Mouse (Mus musculus): ENCODE measurements around the gene Smarca2. TPM values are rescaled to one million over a fixed set of nuclear protein-coding genes. Genes with fewer than 3 reads are reported as not detected.

Smarca2 gene
- polyA plus RNA-seq, 1 experiment from 2014 or later = 57.2 TPM

- Histone ChIP-seq H3K4me3 (ENCODE audit: low read depth, low read length) (no peak overlapping the region), H3K27me3 (replicated peaks; ENCODE audit: control insufficient read depth, insufficient read depth, low read length) (no peaks in the 10 kb centered on the region), H3K36me3 (ENCODE audit: control insufficient read depth, insufficient read depth, low read length) (peaks cover 70% of the 10 kb centered on the region), H3K9me3 (replicated peaks; ENCODE audit: control insufficient read depth, low read length) (no peaks in the 10 kb centered on the region), H3K9ac (ENCODE audit: low read length) (no peak overlapping the region), H3K4me1 (ENCODE audit: control insufficient read depth, insufficient read depth, low read length) (no peaks in the 10 kb centered on the region), H3K27ac (ENCODE audit: low read depth, low read length) (no peak overlapping the region), H3K4me2 (ENCODE audit: low read length) (no peak overlapping the region)
- WGBS = 91% methylated on average over 27 of the region's 27 CpGs
- ATAC-seq (no peak), DNase-seq (ENCODE audit: low spot score) (no peak)
Measured at GRCm38 (mm10) chr19:26776066-26777025, 171.5 kb downstream of the Smarca2 start.

GRCm38 (mm10) chr19:26778199-26778598 lies 173.3 kb downstream of the Smarca2 start:
- no peak overlapping the region for H3K27ac ChIP-seq (ENCODE audit: low read depth, low read length)
- no peak overlapping the region for H3K4me2 ChIP-seq (ENCODE audit: low read length)
- ATAC-seq = no peak
- H3K27me3 ChIP-seq (replicated peaks; ENCODE audit: control insufficient read depth, insufficient read depth, low read length) = no peaks in the 10 kb centered on the region
- WGBS = 96% methylated on average over 5 of the region's 5 CpGs
- H3K4me1 ChIP-seq (ENCODE audit: control insufficient read depth, insufficient read depth, low read length) = no peaks in the 10 kb centered on the region
- H3K9ac ChIP-seq (ENCODE audit: low read length) = no peak overlapping the region
- H3K4me3 ChIP-seq (ENCODE audit: low read depth, low read length) = no peak overlapping the region
- no peak for DNase-seq (ENCODE audit: low spot score)
- peaks cover 53% of the 10 kb centered on the region for H3K36me3 ChIP-seq (ENCODE audit: control insufficient read depth, insufficient read depth, low read length)
- H3K9me3 ChIP-seq (replicated peaks; ENCODE audit: control insufficient read depth, low read length) = peaks cover 3% of the 10 kb centered on the region; the same call in 1 of the 2 replicates

GRCm38 (mm10) chr19:26781209-26781608 lies 176.4 kb downstream of the Smarca2 start:
- no peak overlapping the region for H3K4me3 ChIP-seq (ENCODE audit: low read depth, low read length)
- H3K36me3 ChIP-seq (ENCODE audit: control insufficient read depth, insufficient read depth, low read length) = peaks cover 30% of the 10 kb centered on the region
- no peak overlapping the region for H3K4me2 ChIP-seq (ENCODE audit: low read length)
- H3K27me3 ChIP-seq (replicated peaks; ENCODE audit: control insufficient read depth, insufficient read depth, low read length) = no peaks in the 10 kb centered on the region
- H3K4me1 ChIP-seq (ENCODE audit: control insufficient read depth, insufficient read depth, low read length) = no peaks in the 10 kb centered on the region
- no peak for DNase-seq (ENCODE audit: low spot score)
- H3K9me3 ChIP-seq (replicated peaks; ENCODE audit: control insufficient read depth, low read length) = peaks cover 3% of the 10 kb centered on the region; the same call in 1 of the 2 replicates
- H3K27ac ChIP-seq (ENCODE audit: low read depth, low read length) = no peak overlapping the region
- no peak for ATAC-seq
- no peak overlapping the region for H3K9ac ChIP-seq (ENCODE audit: low read length)
- 96% methylated on average over 2 of the region's 2 CpGs for WGBS

- H3K9me3 ChIP-seq (replicated peaks; ENCODE audit: control insufficient read depth, low read length) = no peaks in the 10 kb centered on the region
- H3K27me3 ChIP-seq (replicated peaks; ENCODE audit: control insufficient read depth, insufficient read depth, low read length) = no peaks in the 10 kb centered on the region
- no peaks in the 10 kb centered on the region for H3K36me3 ChIP-seq (ENCODE audit: control insufficient read depth, insufficient read depth, low read length)
- H3K9ac ChIP-seq (ENCODE audit: low read length) = no peak overlapping the region
- H3K4me3 ChIP-seq (ENCODE audit: low read depth, low read length) = no peak overlapping the region
- ATAC-seq = no peak
- no peak for DNase-seq (ENCODE audit: low spot score)
- 91% methylated on average over 5 of the region's 5 CpGs for WGBS
- H3K27ac ChIP-seq (ENCODE audit: low read depth, low read length) = no peak overlapping the region
- no peak overlapping the region for H3K4me2 ChIP-seq (ENCODE audit: low read length)
- H3K4me1 ChIP-seq (ENCODE audit: control insufficient read depth, insufficient read depth, low read length) = no peaks in the 10 kb centered on the region
Measured at GRCm38 (mm10) chr19:26788446-26788845, 183.6 kb downstream of the Smarca2 start.

- Histone ChIP-seq H3K36me3 (ENCODE audit: control insufficient read depth, insufficient read depth, low read length) (no peaks in the 10 kb centered on the region), H3K27me3 (replicated peaks; ENCODE audit: control insufficient read depth, insufficient read depth, low read length) (no peaks in the 10 kb centered on the region), H3K9ac (ENCODE audit: low read length) (no peak overlapping the region), H3K4me1 (ENCODE audit: control insufficient read depth, insufficient read depth, low read length) (no peaks in the 10 kb centered on the region), H3K4me2 (ENCODE audit: low read length) (no peak overlapping the region), H3K9me3 (replicated peaks; ENCODE audit: control insufficient read depth, low read length) (no peaks in the 10 kb centered on the region), H3K4me3 (ENCODE audit: low read depth, low read length) (no peak overlapping the region), H3K27ac (ENCODE audit: low read depth, low read length) (no peak overlapping the region)
- ATAC-seq (no peak), DNase-seq (ENCODE audit: low spot score) (no peak)
- 67% methylated on average over 5 of the region's 5 CpGs for WGBS
Measured at GRCm38 (mm10) chr19:26790386-26791346, 185.8 kb downstream of the Smarca2 start.

GRCm38 (mm10) chr19:26794315-26794714 lies 189.5 kb downstream of the Smarca2 start:
- Histone ChIP-seq H3K4me1 (ENCODE audit: control insufficient read depth, insufficient read depth, low read length) (no peaks in the 10 kb centered on the region), H3K4me2 (ENCODE audit: low read length) (no peak overlapping the region), H3K36me3 (ENCODE audit: control insufficient read depth, insufficient read depth, low read length) (no peaks in the 10 kb centered on the region), H3K27ac (ENCODE audit: low read depth, low read length) (no peak overlapping the region), H3K27me3 (replicated peaks; ENCODE audit: control insufficient read depth, insufficient read depth, low read length) (no peaks in the 10 kb centered on the region), H3K4me3 (ENCODE audit: low read depth, low read length) (no peak overlapping the region), H3K9ac (ENCODE audit: low read length) (no peak overlapping the region), H3K9me3 (replicated peaks; ENCODE audit: control insufficient read depth, low read length) (no peaks in the 10 kb centered on the region)
- DNase-seq (ENCODE audit: low spot score) (peak; percentile 44), ATAC-seq (no peak)
- 75% methylated on average over 1 of the region's 3 CpGs for whole genome bisulfite sequencing

- Histone ChIP-seq H3K4me3 (ENCODE audit: low read depth, low read length) (no peak overlapping the region), H3K36me3 (ENCODE audit: control insufficient read depth, insufficient read depth, low read length) (no peaks in the 10 kb centered on the region), H3K27me3 (replicated peaks; ENCODE audit: control insufficient read depth, insufficient read depth, low read length) (no peaks in the 10 kb centered on the region), H3K9ac (ENCODE audit: low read length) (no peak overlapping the region), H3K27ac (ENCODE audit: low read depth, low read length) (no peak overlapping the region), H3K4me2 (ENCODE audit: low read length) (no peak overlapping the region), H3K4me1 (ENCODE audit: control insufficient read depth, insufficient read depth, low read length) (no peaks in the 10 kb centered on the region), H3K9me3 (replicated peaks; ENCODE audit: control insufficient read depth, low read length) (no peaks in the 10 kb centered on the region)
- DNase-seq (ENCODE audit: low spot score) (peak; percentile 10), ATAC-seq (no peak)
- WGBS = 60% methylated on average over 4 of the region's 4 CpGs
Measured at GRCm38 (mm10) chr19:26796006-26796405, 191.2 kb downstream of the Smarca2 start.

- Histone ChIP-seq H3K9ac (ENCODE audit: low read length) (no peak overlapping the region), H3K27me3 (replicated peaks; ENCODE audit: control insufficient read depth, insufficient read depth, low read length) (no peaks in the 10 kb centered on the region), H3K27ac (ENCODE audit: low read depth, low read length) (no peak overlapping the region), H3K36me3 (ENCODE audit: control insufficient read depth, insufficient read depth, low read length) (no peaks in the 10 kb centered on the region), H3K4me2 (ENCODE audit: low read length) (no peak overlapping the region), H3K9me3 (replicated peaks; ENCODE audit: control insufficient read depth, low read length) (no peaks in the 10 kb centered on the region), H3K4me1 (ENCODE audit: control insufficient read depth, insufficient read depth, low read length) (no peaks in the 10 kb centered on the region), H3K4me3 (ENCODE audit: low read depth, low read length) (no peak overlapping the region)
- DNase-seq (ENCODE audit: low spot score) (no peak), ATAC-seq (no peak)
- 90% methylated on average over 4 of the region's 4 CpGs for WGBS
Measured at GRCm38 (mm10) chr19:26804401-26804800, 199.6 kb downstream of the Smarca2 start.
